In genomic region chr3:121425861-121426620, GRCm38 (mm10) we compare ENCODE assay signal across 8 mouse cellular contexts. TPM values are rescaled to one million over a fixed set of nuclear protein-coding genes. Genes with fewer than 3 reads are reported as not detected.
DNase-seq lines count a peak whose midpoint lies in the region; ATAC-seq lines count a peak whose summit lies in the region.

Cnn3 (plus strand) TSS chr3:121426497.

- no peaks in the 10 kb centered on the region for H3K9me3 ChIP-seq in hindbrain, embryonic 10.5 days
- no peaks in the 10 kb centered on the region for H3K9me3 ChIP-seq in lung, embryonic 16.5 days (ENCODE audit: control insufficient read depth, low read length)

- H3K36me3 ChIP-seq in hindbrain, embryonic 10.5 days = peaks cover 13% of the 10 kb centered on the region
- no peaks in the 10 kb centered on the region for H3K36me3 ChIP-seq in lung, embryonic 16.5 days (ENCODE audit: control insufficient read depth, insufficient read depth, low read length)

- under 1% methylated on average over 66 of the region's 66 CpGs for WGBS in hindbrain, embryonic 10.5 days
- WGBS in lung, embryonic 16.5 days = under 1% methylated on average over 42 of the region's 66 CpGs

- DNase-seq in NIH3T3 (ENCODE audit: low read depth) = peak; percentile 98
- DNase-seq in cerebellum, adult 9-11 months = peak; percentile 86
- peak; percentile 40 to 79 for DNase-seq in frontal cortex, adult 2 months (ENCODE audit: extremely low spot score in 1 of 2, low spot score in 1 of 2)
- DNase-seq in hindbrain, embryonic 10.5 days (ENCODE audit: low spot score) = peak; percentile 96
- DNase-seq in layer of hippocampus, adult 9-10 months (ENCODE audit: low spot score) = peak; percentile 49
- DNase-seq in ovary, postnatal 14 days (ENCODE audit: low spot score) = peak; percentile 85
- peak; percentile 72 to 74 for DNase-seq in thymus, postnatal 10 days (ENCODE audit: low spot score in 2 of 2)

- H3K9ac ChIP-seq in lung, embryonic 16.5 days (ENCODE audit: low read length) = peak within 1 kb of the TSS; percentile 95

- H3K4me1 ChIP-seq in hindbrain, embryonic 10.5 days (replicated peaks) = peaks cover 43% of the 10 kb centered on the region
- peaks cover 30% of the 10 kb centered on the region for H3K4me1 ChIP-seq in lung, embryonic 16.5 days (replicated peaks; ENCODE audit: control insufficient read depth, insufficient read depth, low read length)

- peak; percentile 92 for ATAC-seq in lung, embryonic 16.5 days (ENCODE audit: low read depth)

- peak within 1 kb of the TSS; percentile 90 for H3K4me3 ChIP-seq in hindbrain, embryonic 10.5 days
- H3K4me3 ChIP-seq in lung, embryonic 16.5 days (ENCODE audit: low read length) = peak within 1 kb of the TSS; percentile 73

- H3K27me3 ChIP-seq in hindbrain, embryonic 10.5 days (ENCODE audit: insufficient read depth, poor library complexity, severe bottlenecking) = peaks cover 12% of the 10 kb centered on the region
- peaks cover 4% of the 10 kb centered on the region for H3K27me3 ChIP-seq in lung, embryonic 16.5 days (ENCODE audit: control insufficient read depth, insufficient read depth, low read depth, low read length)

- peak within 1 kb of the TSS; percentile 90 for H3K4me2 ChIP-seq in lung, embryonic 16.5 days (ENCODE audit: low read depth, low read length)

- H3K27ac ChIP-seq in hindbrain, embryonic 10.5 days = peak within 1 kb of the TSS; percentile 100
- peak within 1 kb of the TSS; percentile 99 for H3K27ac ChIP-seq in lung, embryonic 16.5 days (ENCODE audit: low read length)

RNA-seq across cellular contexts. Expression of gene Cnn3, which starts in this region (rescaled TPM):
- polyA plus RNA-seq in frontal cortex, adult 2 months (2012; rRNA removed) = 188 and 193 TPM in 2 replicates
- 918 and 954 TPM in 2 replicates for polyA plus RNA-seq in hindbrain, embryonic 10.5 days (2016; fragmentation: Nextera tagmentation; extraction: Ambion mirVana)
- polyA plus RNA-seq in lung, embryonic 16.5 days (2015; fragmentation: Nextera tagmentation; extraction: Ambion mirVana) = 522 and 562 TPM in 2 replicates

Comparison
In these comparisons a context has a peak if more than half of its experiments do, and no peak if none do; other contexts are left out.
1. Peak in every context shown above with its lines: DNase-seq, ATAC-seq, H3K4me3 ChIP-seq and H3K27ac ChIP-seq.